Mouse (Mus musculus): Measurements from ENCODE around the gene Gucd1.

DNA sequence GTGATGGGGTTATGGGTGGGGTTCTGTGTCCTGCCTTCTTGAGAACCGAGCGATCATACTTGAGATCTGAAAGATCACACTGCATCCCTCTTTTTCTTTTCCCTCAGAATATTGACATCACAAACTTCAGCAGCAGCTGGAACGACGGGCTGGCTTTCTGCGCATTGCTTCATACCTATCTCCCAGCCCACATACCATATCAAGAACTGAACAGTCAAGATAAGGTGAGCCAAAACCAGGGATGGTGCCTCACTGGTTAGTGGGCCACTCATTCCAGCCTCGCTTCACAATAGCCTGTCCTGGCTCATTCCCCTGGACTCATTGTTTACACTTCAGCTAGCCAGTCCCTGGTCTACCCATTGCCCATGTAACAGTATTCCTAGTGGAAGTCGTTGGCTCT is 210.6 kb downstream of the Gucd1 start:
- TF ChIP-seq CTCF (IDR thresholded peaks at IDR 0.05; ENCODE audit: low read depth, low read length) (no peak), POLR2A (IDR thresholded peaks at IDR 0.05; ENCODE audit: extremely low read depth, insufficient read depth, low read length) (no peak)

Measured in liver, adult 2 months (tissue).